Mouse (Mus musculus): ENCODE measurements around the gene Olfr370.

- TF ChIP-seq CTCF (IDR thresholded peaks at IDR 0.05; ENCODE audit: extremely low read depth, insufficient read depth, insufficient read length, insufficient replicate concordance), result no peak; the same call in 1 of the 2 replicates
- TF ChIP-seq POLR2A (IDR thresholded peaks at IDR 0.05; ENCODE audit: low read depth, low read length), result no peak
Measured at GRCm38 (mm10) chr8:83565731-83566375, 30.3 kb downstream of the Olfr370 start.
